Mouse (Mus musculus) G1E (cell line): Measurements from ENCODE around the gene Cep164.

Experiments used
- CTCF ChIP-seq: IDR thresholded peaks from 2 replicates; pipeline ENCODE4 v1.5.1; 2012; ENCODE audit warnings: low read depth, low read length, inconsistent platforms, mixed read lengths
- POLR2AphosphoS5 ChIP-seq: IDR thresholded peaks from 2 replicates; pipeline ENCODE4 v1.6.1; 2012; ENCODE audit warnings: low read depth, low read length, inconsistent platforms; ENCODE audit not compliant: insufficient replicate concordance

DNA sequence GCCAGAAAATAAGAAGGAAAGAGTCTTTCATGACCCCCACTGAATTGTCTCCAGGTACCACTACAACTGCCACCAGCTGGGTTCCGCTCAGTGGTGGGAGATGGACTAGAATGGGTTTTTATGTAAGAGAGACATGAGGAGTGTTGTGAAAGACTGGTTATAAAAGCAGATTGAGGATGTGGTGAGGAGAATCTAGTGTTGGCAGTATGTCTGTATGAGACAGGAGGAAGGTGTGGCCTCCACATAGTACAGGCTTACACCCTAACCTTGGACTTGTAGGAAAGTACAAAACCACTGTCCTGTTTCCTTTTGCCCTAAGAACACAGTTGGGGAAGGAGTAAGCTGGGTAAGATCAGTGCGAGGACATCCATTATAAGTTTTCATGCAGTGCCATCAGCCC is 25.2 kb upstream of the Cep164 start:
- TF ChIP-seq CTCF (no peak), POLR2AphosphoS5 (no peak)
